Mouse (Mus musculus) cerebellum, adult 11-12 months (tissue): ENCODE measurements around the gene Egfem1.

Source experiments
- DNase-seq: peaks from one replicate; pipeline ENCODE4 v3.0.0; 2022

Gene Egfem1

GRCm38 (mm10) chr3:29366907-29367306 is 285.1 kb downstream of the Egfem1 start:
- no peak for DNase-seq

DNA sequence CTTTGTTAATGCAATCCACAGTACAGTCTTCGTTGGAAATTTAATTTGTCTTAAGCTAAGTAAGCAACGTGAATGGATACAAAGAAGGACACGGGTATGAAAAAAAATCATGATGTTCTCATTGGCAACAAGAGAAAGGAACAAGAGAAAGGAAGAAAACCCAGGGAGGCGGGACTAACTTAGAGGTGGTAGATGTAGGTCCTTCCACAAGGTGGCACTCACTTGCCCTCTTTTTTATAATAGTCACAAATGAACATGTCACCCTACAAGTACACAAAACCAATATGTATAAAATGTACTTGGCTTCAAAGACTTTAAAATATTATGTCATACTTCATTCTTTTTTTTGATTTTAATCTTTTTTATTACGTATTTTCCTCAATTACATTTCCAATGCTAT is 288.7 kb downstream of the Egfem1 start:
- no peak for DNase-seq

GRCm38 (mm10) chr3:29381255-29381654 is 299.4 kb downstream of the Egfem1 start:
- DNase-seq = no peak

- DNase-seq = no peak
Observed at GRCm38 (mm10) chr3:29399064-29399463, 317.2 kb downstream of the Egfem1 start.

GRCm38 (mm10) chr3:29421634-29422033 is 339.8 kb downstream of the Egfem1 start:
- no peak for DNase-seq

GRCm38 (mm10) chr3:29432109-29433091 is 350.6 kb downstream of the Egfem1 start:
- no peak for DNase-seq

DNA sequence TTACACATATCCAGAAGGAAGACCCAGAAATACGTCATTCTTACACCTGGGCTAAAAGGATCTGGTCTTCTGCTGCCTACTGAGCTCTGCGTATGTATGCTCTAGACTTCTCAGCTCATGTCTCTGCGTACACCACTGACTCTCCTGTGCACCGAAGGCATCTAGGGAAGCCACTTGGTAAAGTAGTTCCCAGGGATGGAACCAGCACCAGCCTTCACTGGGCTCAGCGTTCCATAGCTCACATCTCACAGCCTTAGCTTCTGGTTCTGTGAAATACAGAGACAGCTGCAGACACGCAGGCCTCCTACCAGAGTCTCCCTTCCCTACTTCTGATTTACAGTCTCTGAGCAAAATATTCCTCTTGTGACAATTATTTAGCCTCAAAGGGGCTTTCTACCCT is 361.2 kb downstream of the Egfem1 start:
- no peak for DNase-seq

DNA sequence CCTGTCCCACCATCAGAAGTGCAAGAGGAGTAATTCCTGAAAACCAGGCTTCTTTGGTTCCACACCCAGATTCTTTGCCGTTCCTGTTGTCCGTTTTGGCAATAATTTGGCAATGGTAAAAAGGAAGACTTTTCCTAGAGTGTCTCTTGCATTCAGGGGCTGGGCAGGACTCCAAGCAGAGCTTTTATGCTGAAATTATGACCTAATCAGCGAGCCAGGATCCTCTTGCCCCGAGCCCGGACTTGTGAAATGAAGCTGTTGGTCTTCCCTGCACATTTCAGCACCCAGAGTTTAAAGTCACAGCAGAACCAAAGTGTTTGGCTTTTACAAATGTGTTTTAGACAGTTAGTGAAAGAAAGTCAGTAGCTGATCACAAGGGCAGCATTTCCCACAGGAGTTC is 362.8 kb downstream of the Egfem1 start:
- no peak for DNase-seq

- DNase-seq = no peak
Observed at GRCm38 (mm10) chr3:29446081-29446480, 364.3 kb downstream of the Egfem1 start.

GRCm38 (mm10) chr3:29448829-29449406 is 367.1 kb downstream of the Egfem1 start:
- DNase-seq = no peak

DNA sequence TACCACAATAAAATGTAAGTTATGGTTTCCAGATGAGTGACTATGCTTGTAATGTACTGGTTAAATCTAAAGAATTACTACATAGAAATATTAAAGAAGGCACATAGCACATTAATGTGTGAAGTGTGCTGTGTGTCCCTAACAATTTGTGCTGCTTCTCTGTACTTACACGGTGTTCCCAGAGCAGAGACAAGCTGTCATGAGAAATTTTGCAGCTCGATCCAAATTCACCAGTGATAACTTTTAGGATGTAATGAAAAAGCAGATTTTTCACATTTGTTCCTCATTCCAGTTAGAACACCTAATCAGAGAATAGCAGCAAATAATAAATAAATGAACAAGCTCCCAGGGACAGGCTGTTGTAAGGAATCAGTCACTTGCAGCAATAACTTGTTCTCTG is 416.4 kb downstream of the Egfem1 start:
- DNase-seq = no peak

- no peak for DNase-seq
Observed at GRCm38 (mm10) chr3:29499188-29499587, 417.4 kb downstream of the Egfem1 start.

- no peak for DNase-seq
Observed at GRCm38 (mm10) chr3:29525298-29525962, 443.6 kb downstream of the Egfem1 start.

DNA sequence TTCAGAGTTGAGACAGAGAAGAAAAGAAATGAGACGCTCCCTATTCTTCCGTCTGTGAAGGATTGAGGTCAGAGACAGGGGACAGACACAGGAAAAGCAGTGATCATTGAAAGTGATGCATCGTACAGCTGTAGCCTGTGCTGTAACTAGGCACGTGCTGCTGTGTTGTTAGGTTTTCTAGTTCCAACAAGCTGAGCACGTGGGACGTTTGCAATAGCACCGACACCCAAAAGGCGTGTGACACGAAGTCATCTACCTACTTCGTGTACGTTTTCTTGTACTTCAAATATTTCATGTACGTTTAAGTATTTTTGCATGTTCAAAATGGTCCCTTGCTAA is 444.1 kb downstream of the Egfem1 start:
- DNase-seq = no peak

DNA sequence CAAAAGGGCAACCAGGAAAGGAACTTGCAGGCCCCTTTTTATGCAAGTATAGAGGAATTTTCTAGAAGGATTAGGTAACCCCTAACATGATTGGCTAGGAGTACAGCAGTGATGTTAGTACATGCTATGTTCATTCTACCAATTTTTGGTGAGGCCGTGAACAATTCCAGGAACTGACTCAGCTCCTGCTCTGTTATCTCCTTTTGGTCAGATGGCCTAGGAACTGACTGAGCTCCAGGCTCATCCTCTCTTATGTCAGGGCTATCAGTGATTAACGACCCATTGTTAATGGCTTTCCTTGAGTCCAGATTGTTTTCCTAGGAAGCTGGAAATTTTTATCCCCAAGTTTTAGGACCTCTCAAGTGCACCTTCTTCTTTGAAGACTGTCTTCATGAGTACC is 457.4 kb downstream of the Egfem1 start:
- DNase-seq = no peak

DNA sequence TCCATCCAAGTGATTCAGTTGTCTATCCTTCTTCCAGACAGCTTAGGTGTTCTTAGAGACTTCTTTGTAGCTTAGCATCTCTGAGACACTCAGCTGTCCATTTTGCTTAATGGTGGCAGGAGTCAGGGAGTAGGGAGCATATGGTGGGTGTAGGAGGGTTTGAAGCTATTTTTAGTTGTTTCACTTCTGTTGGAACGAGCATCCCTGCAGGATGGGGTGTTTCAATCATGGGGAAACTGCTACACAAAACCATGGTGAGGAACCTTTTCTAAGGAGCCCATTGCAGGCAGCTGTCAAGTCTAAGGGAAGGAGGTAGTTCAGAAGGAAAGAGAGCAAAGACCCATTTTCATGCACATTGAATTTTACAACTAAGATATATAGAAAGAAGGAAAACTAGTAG is 458.1 kb downstream of the Egfem1 start:
- DNase-seq = no peak

DNA sequence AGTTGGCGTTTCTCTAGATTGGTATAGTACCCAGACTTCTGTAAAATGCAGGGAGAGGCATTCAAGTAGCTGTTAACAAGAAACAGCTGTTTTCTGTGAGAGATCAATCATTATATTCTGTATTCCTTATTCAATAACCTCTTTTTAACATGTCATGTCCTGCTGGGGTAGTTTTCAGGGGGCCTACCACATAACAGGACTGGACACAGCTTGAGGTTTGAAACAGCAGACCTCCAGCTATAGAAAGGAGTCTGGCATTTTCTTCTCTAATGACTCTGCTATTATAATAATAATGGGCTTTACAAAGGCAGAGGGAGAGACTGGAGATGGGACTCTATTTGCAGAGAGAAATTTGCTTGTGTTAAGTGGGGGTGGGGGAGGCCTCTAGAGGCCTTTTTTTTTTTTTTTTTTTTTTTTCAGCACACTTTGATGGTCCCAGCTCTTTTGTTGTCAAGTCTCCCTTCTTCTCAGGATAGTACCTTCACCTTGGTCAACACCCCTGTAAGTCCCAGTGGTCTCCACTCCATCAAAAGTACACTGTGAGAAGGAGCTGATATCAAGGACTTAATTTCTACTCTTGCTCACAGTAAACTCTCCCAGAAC is 459.8 kb downstream of the Egfem1 start:
- no peak for DNase-seq

GRCm38 (mm10) chr3:29544056-29544455 is 462.2 kb downstream of the Egfem1 start:
- no peak for DNase-seq

GRCm38 (mm10) chr3:29563171-29563570 is 481.3 kb downstream of the Egfem1 start:
- no peak for DNase-seq

DNA sequence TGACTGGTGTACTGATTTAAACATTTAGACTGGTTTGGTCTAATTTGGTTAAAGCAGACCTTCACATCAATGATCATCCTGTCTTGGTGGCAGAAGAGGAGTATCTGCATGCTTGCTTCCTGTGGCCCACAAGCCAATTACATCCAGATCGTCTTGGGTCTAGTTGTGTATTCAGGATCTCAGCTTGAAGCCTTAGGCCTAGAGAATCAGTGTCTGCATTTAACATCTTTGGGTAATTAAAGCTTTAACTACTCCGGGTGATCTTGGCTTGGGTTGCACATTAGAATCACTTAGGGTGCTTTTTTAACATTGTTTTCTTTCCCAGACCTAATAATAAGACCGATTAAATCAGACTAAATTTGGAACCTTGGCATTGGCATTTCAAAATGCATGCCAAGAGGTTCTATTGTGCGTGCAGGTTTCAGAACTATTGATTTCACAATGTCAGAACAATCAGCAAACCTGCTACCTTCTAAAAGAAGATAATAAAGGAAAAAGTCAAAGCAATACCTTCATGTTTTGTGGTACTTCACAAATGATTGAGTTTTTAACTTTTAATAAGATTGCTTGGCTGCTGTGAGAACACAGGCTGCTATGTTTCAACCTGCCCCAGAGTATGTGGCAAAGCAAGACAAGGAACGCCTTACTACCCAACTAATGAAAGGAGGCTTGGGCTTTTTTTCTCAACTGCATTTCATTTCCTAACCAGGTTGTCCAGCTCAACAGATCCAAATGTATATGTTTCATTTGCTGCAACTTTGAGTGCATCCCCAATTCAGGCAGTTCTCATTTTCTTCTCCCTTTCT is 496.4 kb downstream of the Egfem1 start:
- no peak for DNase-seq

DNA sequence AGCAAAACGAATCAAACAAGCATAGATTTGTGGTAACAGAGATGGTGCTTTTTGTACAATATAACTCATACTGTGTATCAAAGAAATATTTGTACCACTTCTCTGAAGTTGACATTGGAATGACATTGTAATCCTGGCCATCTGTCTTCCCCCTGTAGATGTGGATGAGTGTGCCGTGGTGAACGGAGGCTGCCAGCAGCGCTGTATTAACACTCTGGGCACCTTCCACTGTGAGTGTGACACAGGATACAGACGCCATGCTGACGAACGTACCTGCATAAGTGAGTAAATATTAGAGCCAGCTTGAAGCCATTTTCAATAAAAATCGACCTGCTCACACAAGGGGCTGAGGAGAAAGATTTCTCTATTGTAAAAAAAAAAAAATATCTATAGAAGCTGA is 500.9 kb downstream of the Egfem1 start:
- no peak for DNase-seq

DNA sequence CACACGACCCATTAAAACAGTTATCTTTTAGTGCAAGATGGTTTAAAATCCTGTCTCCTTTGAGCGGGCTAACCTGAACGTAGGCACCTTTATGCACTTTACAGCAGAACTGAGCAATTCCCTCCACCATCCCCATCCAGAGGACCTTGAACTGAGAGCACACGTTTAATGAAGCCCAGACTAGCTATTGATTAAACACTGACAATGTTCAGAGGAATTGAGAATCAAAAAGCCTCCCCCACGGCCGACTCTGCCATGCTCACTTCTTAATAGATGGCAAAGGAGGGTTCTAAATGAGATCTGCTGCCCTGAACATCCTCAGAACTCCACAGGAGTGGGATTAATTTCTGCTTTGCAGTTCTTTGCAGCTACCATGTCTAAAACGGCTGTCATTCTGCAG is 520.3 kb downstream of the Egfem1 start:
- DNase-seq = no peak

DNA sequence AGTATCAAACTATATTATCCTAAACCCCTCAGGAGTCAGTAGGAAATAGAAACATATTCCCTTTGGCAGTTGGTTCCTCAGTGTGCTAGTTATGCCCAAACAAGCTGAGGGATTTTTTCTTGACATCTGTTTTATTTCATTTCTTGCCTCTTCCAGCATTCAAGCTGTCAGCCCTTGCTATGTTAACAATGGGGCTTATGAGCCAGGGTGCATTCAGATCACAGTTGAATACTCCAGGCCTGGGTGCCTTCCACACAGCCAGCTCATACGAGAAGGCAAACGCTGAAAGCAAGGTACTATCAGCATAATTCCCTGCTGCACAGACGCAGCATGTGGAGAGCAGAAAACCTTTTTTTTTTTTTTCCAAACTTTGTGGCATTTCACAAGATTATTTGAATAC is 526.9 kb downstream of the Egfem1 start:
- DNase-seq = no peak
